Mouse (Mus musculus) liver, embryonic 15.5 days (tissue): ENCODE results near the gene Kat14. TPM values are rescaled to one million over a fixed set of nuclear protein-coding genes. Genes with fewer than 3 reads are reported as not detected.

Experiments used
- ATAC-seq: fragments of 200-750 bp; cut with Nextera tagmentation; 2 replicates; pipeline ENCODE4 v1.8.0; 2017; ENCODE audit warnings: moderate number of reproducible peaks, mild to moderate bottlenecking, moderate library complexity; ENCODE audit not compliant: insufficient read depth
- H3K27ac ChIP-seq: fragments of 300-500 bp; sonication (generic); replicated peaks from 2 replicates; pipeline ENCODE4 v1.5.1; 2015; ENCODE audit warnings: mild to moderate bottlenecking, inconsistent platforms
- H3K27me3 ChIP-seq: fragments of 300-500 bp; sonication (generic); 2 replicates; pipeline ENCODE4 v1.6.1; 2015; ENCODE audit warnings: mild to moderate bottlenecking, inconsistent platforms
- H3K36me3 ChIP-seq: fragments of 300-500 bp; sonication (generic); replicated peaks from 2 replicates; pipeline ENCODE4 v1.6.1; 2015; ENCODE audit warnings: moderate library complexity, mild to moderate bottlenecking, inconsistent platforms
- H3K4me1 ChIP-seq: fragments of 300-500 bp; sonication (generic); replicated peaks from 2 replicates; pipeline ENCODE4 v1.6.1; 2015; ENCODE audit warnings: inconsistent platforms
- H3K4me2 ChIP-seq: fragments of 300-500 bp; sonication (generic); 2 replicates; pipeline ENCODE4 v1.6.1; 2015; ENCODE audit warnings: moderate library complexity, mild to moderate bottlenecking, inconsistent platforms
- H3K4me3 ChIP-seq: fragments of 300-500 bp; sonication (generic); replicated peaks from 2 replicates; pipeline ENCODE4 v1.5.1; 2015; ENCODE audit warnings: mild to moderate bottlenecking, inconsistent platforms
- H3K9ac ChIP-seq: fragments of 300-500 bp; sonication (generic); 2 replicates; pipeline ENCODE4 v1.6.1; 2015; ENCODE audit warnings: moderate library complexity, mild to moderate bottlenecking, inconsistent platforms
- H3K9me3 ChIP-seq: fragments of 300-500 bp; sonication (generic); replicated peaks from 2 replicates; pipeline ENCODE4 v1.6.1; 2016; ENCODE audit warnings: inconsistent platforms
- WGBS: fragments of 180-500 bp; shearing (Covaris S2); methylation state at CpG from one replicate; pipeline ENCODE4 v1.1.7; 2015; ENCODE audit warnings: mixed read lengths; ENCODE audit not compliant: insufficient replicate concordance; 5-methylcytosine and 5-hydroxymethylcytosine counted together
- polyA plus RNA-seq: library from polyadenylated mRNA; unstranded; fragments of >200 nt; fragmentation: Nextera tagmentation; extraction: Ambion mirVana; gene quantifications from 2 replicates; pipeline ENCODE4 v1.2.1, GENCODE M21; 2015

The Kat14 gene
- 14.0 and 17.1 TPM in 2 replicates for polyA plus RNA-seq

- WGBS, result 4% methylated on average over 38 of the region's 38 CpGs
- Histone ChIP-seq H3K27ac (peak within 1 kb of the TSS; percentile 91), H3K9ac (peak within 1 kb of the TSS; percentile 78), H3K9me3 (no peaks in the 10 kb centered on the region), H3K4me3 (peak within 1 kb of the TSS; percentile 91), H3K36me3 (peaks cover 6% of the 10 kb centered on the region), H3K4me2 (peak within 1 kb of the TSS; percentile 85), H3K4me1 (peaks cover 28% of the 10 kb centered on the region), H3K27me3 (no peaks in the 10 kb centered on the region)
- peak; percentile 96 for ATAC-seq
These were observed at the start of gene Kat14, which contains the start of gene Pet117 for GRCm38 (mm10) chr2:144368400-144369019. Kat14 (plus strand) TSS chr2:144368983. Pet117 (plus strand) TSS chr2:144368996.

GRCm38 (mm10) chr2:144324218-144324617, 44.6 kb upstream of the Kat14 start:
- Histone ChIP-seq H3K9me3 (no peaks in the 10 kb centered on the region), H3K4me3 (no peak overlapping the region), H3K4me1 (no peaks in the 10 kb centered on the region), H3K9ac (no peak overlapping the region), H3K4me2 (no peak overlapping the region), H3K27ac (no peak overlapping the region), H3K27me3 (peaks cover 33% of the 10 kb centered on the region), H3K36me3 (no peaks in the 10 kb centered on the region)
- WGBS, result 65% methylated on average over 3 of the region's 3 CpGs
- no peak for ATAC-seq

GRCm38 (mm10) chr2:144329451-144329850, 39.3 kb upstream of the Kat14 start:
- ATAC-seq, result no peak
- peaks cover 25% of the 10 kb centered on the region for H3K4me1 ChIP-seq
- H3K9ac ChIP-seq, result no peak overlapping the region
- H3K4me3 ChIP-seq, result no peak overlapping the region
- peaks cover 85% of the 10 kb centered on the region for H3K27me3 ChIP-seq
- WGBS, result 5% methylated on average over 10 of the region's 10 CpGs
- no peak overlapping the region for H3K27ac ChIP-seq
- H3K36me3 ChIP-seq, result no peaks in the 10 kb centered on the region
- H3K4me2 ChIP-seq, result no peak overlapping the region
- H3K9me3 ChIP-seq, result no peaks in the 10 kb centered on the region

- peaks cover 25% of the 10 kb centered on the region for H3K4me1 ChIP-seq
- whole genome bisulfite sequencing, result 4% methylated on average over 10 of the region's 10 CpGs
These were observed 38.8 kb upstream of the Kat14 start for GRCm38 (mm10) chr2:144329937-144330336.

GRCm38 (mm10) chr2:144330352-144330959, 38.3 kb upstream of the Kat14 start:
- Histone ChIP-seq H3K36me3 (no peaks in the 10 kb centered on the region), H3K4me3 (peak overlapping the region; percentile 44), H3K9ac (no peak overlapping the region), H3K27me3 (peaks cover 95% of the 10 kb centered on the region), H3K4me1 (peaks cover 25% of the 10 kb centered on the region), H3K9me3 (no peaks in the 10 kb centered on the region), H3K27ac (no peak overlapping the region), H3K4me2 (peak overlapping the region; percentile 71)
- WGBS, result 1% methylated on average over 34 of the region's 41 CpGs
- no peak for ATAC-seq

More at GRCm38 (mm10) chr2:144329937-144330336, 38.8 kb upstream of the Kat14 start:
- H3K9ac ChIP-seq, result no peak overlapping the region
- H3K4me2 ChIP-seq, result no peak overlapping the region; the same call in 1 of the 2 replicates
- no peak overlapping the region for H3K27ac ChIP-seq
- H3K4me3 ChIP-seq, result no peak overlapping the region
- no peak for ATAC-seq
- H3K9me3 ChIP-seq, result no peaks in the 10 kb centered on the region
- H3K27me3 ChIP-seq, result peaks cover 90% of the 10 kb centered on the region
- H3K36me3 ChIP-seq, result no peaks in the 10 kb centered on the region

GRCm38 (mm10) chr2:144330960-144331371, 37.8 kb upstream of the Kat14 start:
- Histone ChIP-seq H3K36me3 (no peaks in the 10 kb centered on the region), H3K4me2 (peak overlapping the region; percentile 71), H3K9me3 (no peaks in the 10 kb centered on the region), H3K9ac (no peak overlapping the region), H3K27me3 (peaks cover 99% of the 10 kb centered on the region), H3K4me1 (peaks cover 25% of the 10 kb centered on the region), H3K4me3 (peak overlapping the region; percentile 44), H3K27ac (no peak overlapping the region)
- no peak for ATAC-seq
- WGBS, result under 1% methylated on average over 50 of the region's 50 CpGs

- no peak for ATAC-seq
These were observed 37.1 kb upstream of the Kat14 start, which contains the start of gene Ovol2 for GRCm38 (mm10) chr2:144331401-144332302. Ovol2 (minus strand) TSS chr2:144332146.

GRCm38 (mm10) chr2:144332486-144332885, 36.3 kb upstream of the Kat14 start:
- Histone ChIP-seq H3K9me3 (no peaks in the 10 kb centered on the region), H3K27ac (no peak overlapping the region), H3K4me2 (peak overlapping the region; percentile 71), H3K4me1 (peaks cover 25% of the 10 kb centered on the region), H3K36me3 (no peaks in the 10 kb centered on the region), H3K9ac (no peak overlapping the region), H3K4me3 (no peak overlapping the region), H3K27me3 (peaks cover 83% of the 10 kb centered on the region)
- ATAC-seq, result no peak
- WGBS, result 6% methylated on average over 9 of the region's 9 CpGs

More at GRCm38 (mm10) chr2:144331401-144332302, 37.1 kb upstream of the Kat14 start, which contains the start of gene Ovol2:
- Histone ChIP-seq H3K4me3 (peak within 1 kb of the TSS; percentile 44), H3K36me3 (no peaks in the 10 kb centered on the region), H3K9me3 (no peaks in the 10 kb centered on the region), H3K27ac (no peak within 1 kb of the TSS), H3K4me2 (peak within 1 kb of the TSS; percentile 71), H3K4me1 (peaks cover 25% of the 10 kb centered on the region), H3K27me3 (peaks cover 92% of the 10 kb centered on the region), H3K9ac (no peak within 1 kb of the TSS)
- WGBS, result 1% methylated on average over 61 of the region's 62 CpGs

GRCm38 (mm10) chr2:144333138-144333842, 35.5 kb upstream of the Kat14 start:
- no peak overlapping the region for H3K27ac ChIP-seq
- peaks cover 75% of the 10 kb centered on the region for H3K27me3 ChIP-seq

GRCm38 (mm10) chr2:144337230-144337629, 31.6 kb upstream of the Kat14 start:
- peaks cover 36% of the 10 kb centered on the region for H3K27me3 ChIP-seq
- H3K9ac ChIP-seq, result no peak overlapping the region
- H3K27ac ChIP-seq, result no peak overlapping the region
- H3K4me3 ChIP-seq, result no peak overlapping the region
- H3K4me1 ChIP-seq, result peaks cover 4% of the 10 kb centered on the region; the same call in 1 of the 2 replicates
- no peaks in the 10 kb centered on the region for H3K9me3 ChIP-seq
- no peak overlapping the region for H3K4me2 ChIP-seq
- no peaks in the 10 kb centered on the region for H3K36me3 ChIP-seq
- WGBS, result 10% methylated on average over 3 of the region's 3 CpGs
- no peak for ATAC-seq

More at GRCm38 (mm10) chr2:144333138-144333842, 35.5 kb upstream of the Kat14 start:
- Histone ChIP-seq H3K4me2 (peak overlapping the region; percentile 21), H3K9ac (no peak overlapping the region), H3K4me3 (no peak overlapping the region), H3K4me1 (peaks cover 25% of the 10 kb centered on the region), H3K9me3 (no peaks in the 10 kb centered on the region), H3K36me3 (no peaks in the 10 kb centered on the region)
- ATAC-seq, result no peak
- 9% methylated on average over 28 of the region's 28 CpGs for WGBS
